Mouse (Mus musculus) neural tube, embryonic 11.5 days (tissue): ENCODE results near the gene 1190005I06Rik. TPM values are rescaled to one million over a fixed set of nuclear protein-coding genes. Genes with fewer than 3 reads are reported as not detected.

Experiments
- ATAC-seq: fragments of 200-750 bp; cut with Nextera tagmentation; 2 replicates; pipeline ENCODE4 v1.8.0; 2017; ENCODE audit warnings: moderate number of reproducible peaks, mild to moderate bottlenecking, moderate TSS enrichment, moderate library complexity; ENCODE audit not compliant: insufficient read depth, low FRiP score, low TSS enrichment
- DNase-seq: peaks from one replicate; pipeline ENCODE4 v3.0.0-alpha.2; 2015; ENCODE audit warnings: low spot score
- H3K27ac ChIP-seq: fragments of 300-500 bp; sonication (generic); 2 replicates; pipeline ENCODE4 v1.5.1; 2014; ENCODE audit warnings: low read depth, mild to moderate bottlenecking, low read length
- H3K27me3 ChIP-seq: fragments of 300-500 bp; sonication (generic); 2 replicates; pipeline ENCODE4 v1.6.1; 2014; ENCODE audit warnings: mild to moderate bottlenecking, low read length, mixed read lengths; ENCODE audit not compliant: control insufficient read depth, insufficient read depth
- H3K36me3 ChIP-seq: fragments of 300-500 bp; sonication (generic); 2 replicates; pipeline ENCODE4 v1.6.1; 2014; ENCODE audit warnings: mild to moderate bottlenecking, low read length, moderate library complexity, mixed read lengths; ENCODE audit not compliant: control insufficient read depth, insufficient read depth
- H3K4me1 ChIP-seq: fragments of 300-500 bp; sonication (generic); 2 replicates; pipeline ENCODE4 v1.6.1; 2014; ENCODE audit warnings: low read length, mixed read lengths; ENCODE audit not compliant: control insufficient read depth, insufficient read depth
- H3K4me2 ChIP-seq: fragments of 300-500 bp; sonication (generic); 2 replicates; pipeline ENCODE4 v1.6.1; 2014; ENCODE audit warnings: low read depth, mild to moderate bottlenecking, moderate library complexity
- H3K4me3 ChIP-seq: fragments of 300-500 bp; sonication (generic); 2 replicates; pipeline ENCODE4 v1.5.1; 2014; ENCODE audit warnings: low read depth, low read length
- H3K9ac ChIP-seq: fragments of 300-500 bp; sonication (generic); 2 replicates; pipeline ENCODE4 v1.6.1; 2014; ENCODE audit warnings: mild to moderate bottlenecking, low read length
- H3K9me3 ChIP-seq: fragments of 300-500 bp; sonication (generic); 2 replicates; pipeline ENCODE4 v1.6.1; 2016; ENCODE audit warnings: low read length; ENCODE audit not compliant: control insufficient read depth
- WGBS: fragments of 180-500 bp; shearing (Covaris S2); extraction: QIAGEN DNeasy Blood & Tissue Kit; methylation state at CpG from one replicate; pipeline ENCODE4 v1.1.7; 2014; 5-methylcytosine and 5-hydroxymethylcytosine counted together
- polyA plus RNA-seq: library from polyadenylated mRNA; unstranded; fragments of >200 nt; fragmentation: Nextera tagmentation; extraction: Ambion mirVana; gene quantifications from 2 replicates; pipeline ENCODE4 v1.2.1, GENCODE M21; 2014

1190005I06Rik gene
- polyA plus RNA-seq, 1 experiment from 2014 or later: 2.5 TPM

GRCm38 (mm10) chr8:120581811-120582210 is 65.6 kb downstream of the 1190005I06Rik start:
- Histone ChIP-seq H3K4me2 (no peak overlapping the region), H3K9ac (no peak overlapping the region), H3K36me3 (peaks cover 34% of the 10 kb centered on the region), H3K27ac (no peak overlapping the region), H3K4me3 (no peak overlapping the region), H3K27me3 (no peaks in the 10 kb centered on the region), H3K9me3 (no peaks in the 10 kb centered on the region), H3K4me1 (no peaks in the 10 kb centered on the region)
- DNase-seq (no peak), ATAC-seq (no peak)
- 94% methylated on average over 8 of the region's 8 CpGs for WGBS

GRCm38 (mm10) chr8:120581329-120581728 is 66.1 kb downstream of the 1190005I06Rik start:
- Histone ChIP-seq H3K27ac (no peak overlapping the region), H3K4me3 (no peak overlapping the region), H3K4me2 (no peak overlapping the region), H3K4me1 (no peaks in the 10 kb centered on the region; the same call in 1 of the 2 replicates), H3K9me3 (no peaks in the 10 kb centered on the region), H3K36me3 (peaks cover 37% of the 10 kb centered on the region), H3K27me3 (no peaks in the 10 kb centered on the region), H3K9ac (no peak overlapping the region)
- DNase-seq (no peak), ATAC-seq (no peak)
- 92% methylated on average over 12 of the region's 12 CpGs for WGBS

- no peak overlapping the region for H3K9ac ChIP-seq
- H3K36me3 ChIP-seq: peaks cover 36% of the 10 kb centered on the region
- H3K4me2 ChIP-seq: no peak overlapping the region
- WGBS: 95% methylated on average over 8 of the region's 8 CpGs
- ATAC-seq (no peak), DNase-seq (no peak)
- H3K4me3 ChIP-seq: no peak overlapping the region
- no peak overlapping the region for H3K27ac ChIP-seq
- no peaks in the 10 kb centered on the region for H3K9me3 ChIP-seq
- H3K27me3 ChIP-seq: no peaks in the 10 kb centered on the region
- no peaks in the 10 kb centered on the region; the same call in none of the 2 replicates for H3K4me1 ChIP-seq
These were observed 67.0 kb downstream of the 1190005I06Rik start for GRCm38 (mm10) chr8:120580336-120581000.

- no peaks in the 10 kb centered on the region; the same call in none of the 2 replicates for H3K4me1 ChIP-seq
- 90% methylated on average over 17 of the region's 17 CpGs for WGBS
- no peak overlapping the region for H3K27ac ChIP-seq
- H3K4me3 ChIP-seq: no peak overlapping the region
- no peaks in the 10 kb centered on the region for H3K27me3 ChIP-seq
- H3K9me3 ChIP-seq: no peaks in the 10 kb centered on the region
- ATAC-seq: no peak
- no peak overlapping the region for H3K9ac ChIP-seq
- DNase-seq: no peak
- H3K4me2 ChIP-seq: no peak overlapping the region
- H3K36me3 ChIP-seq: peaks cover 51% of the 10 kb centered on the region
These were observed 69.6 kb downstream of the 1190005I06Rik start for GRCm38 (mm10) chr8:120577821-120578220.

GRCm38 (mm10) chr8:120575801-120576200 is 71.6 kb downstream of the 1190005I06Rik start:
- no peak overlapping the region for H3K4me2 ChIP-seq
- H3K27me3 ChIP-seq: no peaks in the 10 kb centered on the region
- no peak overlapping the region for H3K9ac ChIP-seq
- 0 out of 2 replicates have a peak overlapping the region, but pooled peaks have one; percentile 34 for H3K27ac ChIP-seq
- H3K36me3 ChIP-seq: peaks cover 56% of the 10 kb centered on the region
- ATAC-seq: no peak
- H3K4me1 ChIP-seq: no peaks in the 10 kb centered on the region; the same call in none of the 2 replicates
- 70% methylated on average over 9 of the region's 9 CpGs for WGBS
- no peaks in the 10 kb centered on the region for H3K9me3 ChIP-seq
- H3K4me3 ChIP-seq: no peak overlapping the region
- DNase-seq: no peak

GRCm38 (mm10) chr8:120574941-120575340 is 72.5 kb downstream of the 1190005I06Rik start:
- no peak overlapping the region for H3K4me2 ChIP-seq
- no peaks in the 10 kb centered on the region for H3K27me3 ChIP-seq
- H3K36me3 ChIP-seq: peaks cover 52% of the 10 kb centered on the region
- WGBS: 77% methylated on average over 19 of the region's 19 CpGs
- peaks cover 3% of the 10 kb centered on the region for H3K4me1 ChIP-seq
- no peak for DNase-seq
- H3K9me3 ChIP-seq: no peaks in the 10 kb centered on the region
- no peak overlapping the region for H3K9ac ChIP-seq
- no peak for ATAC-seq
- no peak overlapping the region for H3K4me3 ChIP-seq
- H3K27ac ChIP-seq: no peak overlapping the region

- ATAC-seq (no peak), DNase-seq (no peak)
- Histone ChIP-seq H3K9ac (no peak overlapping the region), H3K4me2 (no peak overlapping the region), H3K4me1 (peaks cover 4% of the 10 kb centered on the region), H3K4me3 (no peak overlapping the region), H3K36me3 (peaks cover 51% of the 10 kb centered on the region), H3K9me3 (no peaks in the 10 kb centered on the region), H3K27ac (no peak overlapping the region), H3K27me3 (no peaks in the 10 kb centered on the region)
- 77% methylated on average over 11 of the region's 11 CpGs for WGBS
These were observed 73.6 kb downstream of the 1190005I06Rik start for GRCm38 (mm10) chr8:120573866-120574265.

GRCm38 (mm10) chr8:120572534-120572933 is 74.9 kb downstream of the 1190005I06Rik start:
- 87% methylated on average over 21 of the region's 21 CpGs for WGBS
- Histone ChIP-seq H3K4me1 (peaks cover 4% of the 10 kb centered on the region), H3K9me3 (no peaks in the 10 kb centered on the region), H3K4me3 (no peak overlapping the region), H3K36me3 (peaks cover 56% of the 10 kb centered on the region), H3K4me2 (no peak overlapping the region), H3K9ac (no peak overlapping the region), H3K27ac (no peak overlapping the region), H3K27me3 (no peaks in the 10 kb centered on the region)
- no peak for DNase-seq
- no peak for ATAC-seq

- Histone ChIP-seq H3K27me3 (no peaks in the 10 kb centered on the region), H3K4me3 (no peak overlapping the region), H3K27ac (no peak overlapping the region), H3K4me2 (no peak overlapping the region), H3K9me3 (no peaks in the 10 kb centered on the region), H3K9ac (no peak overlapping the region), H3K36me3 (peaks cover 56% of the 10 kb centered on the region), H3K4me1 (peaks cover 4% of the 10 kb centered on the region)
- no peak for ATAC-seq
- DNase-seq: peak; percentile 9
- WGBS: 82% methylated on average over 8 of the region's 8 CpGs
These were observed 75.9 kb downstream of the 1190005I06Rik start for GRCm38 (mm10) chr8:120571561-120571960.
